Mouse (Mus musculus) forebrain, embryonic 14.5 days (tissue): ENCODE measurements around the gene Ipmk. TPM values are rescaled to one million over a fixed set of nuclear protein-coding genes. Genes with fewer than 3 reads are reported as not detected.

Experiments used
- ATAC-seq: fragments of 200-750 bp; cut with Nextera tagmentation; 2 replicates; pipeline ENCODE4 v1.8.0; 2017; ENCODE audit warnings: mild to moderate bottlenecking, moderate library complexity
- DNase-seq: peaks from one replicate; pipeline ENCODE4 v3.0.0-alpha.2; 2015; ENCODE audit warnings: low spot score
- H3K27ac ChIP-seq: fragments of 300-500 bp; sonication (generic); 2 replicates; pipeline ENCODE4 v1.5.1; 2014; ENCODE audit warnings: low read depth, mild to moderate bottlenecking, control low read depth, low read length, moderate library complexity
- H3K27me3 ChIP-seq: fragments of 300-500 bp; sonication (generic); replicated peaks from 2 replicates; pipeline ENCODE4 v1.6.1; 2014; ENCODE audit warnings: low read length, control low read depth, mixed read lengths; ENCODE audit not compliant: control insufficient read depth, insufficient read depth
- H3K36me3 ChIP-seq: fragments of 300-500 bp; sonication (generic); 2 replicates; pipeline ENCODE4 v1.6.1; 2014; ENCODE audit warnings: low read length, control low read depth; ENCODE audit not compliant: control insufficient read depth, insufficient read depth
- H3K4me1 ChIP-seq: fragments of 300-500 bp; sonication (generic); 2 replicates; pipeline ENCODE4 v1.6.1; 2014; ENCODE audit warnings: antibody characterized with exemption, low read length, control low read depth; ENCODE audit not compliant: control insufficient read depth, insufficient read depth
- H3K4me2 ChIP-seq: fragments of 300-500 bp; sonication (generic); 2 replicates; pipeline ENCODE4 v1.6.1; 2014; ENCODE audit warnings: mild to moderate bottlenecking, control low read depth, low read length
- H3K4me3 ChIP-seq: fragments of 300-500 bp; sonication (generic); 2 replicates; pipeline ENCODE4 v1.5.1; 2014; ENCODE audit warnings: low read depth, low read length, control low read depth
- H3K9ac ChIP-seq: fragments of 300-500 bp; sonication (generic); 2 replicates; pipeline ENCODE4 v1.6.1; 2014; ENCODE audit warnings: mild to moderate bottlenecking, low read length, control low read depth, moderate library complexity
- H3K9me3 ChIP-seq: fragments of 300-500 bp; sonication (generic); replicated peaks from 2 replicates; pipeline ENCODE4 v1.6.1; 2016; ENCODE audit warnings: low read length, control low read depth, mixed read lengths; ENCODE audit not compliant: control insufficient read depth
- WGBS: fragments of 180-500 bp; shearing (Covaris S2); extraction: QIAGEN DNeasy Blood & Tissue Kit; methylation state at CpG from one replicate; pipeline ENCODE4 v1.1.7; 2014; 5-methylcytosine and 5-hydroxymethylcytosine counted together
- polyA plus RNA-seq: library from polyadenylated mRNA; unstranded; fragments of >200 nt; fragmentation: Nextera tagmentation; extraction: Ambion mirVana; gene quantifications from 2 replicates; pipeline ENCODE4 v1.2.1, GENCODE M21; 2014

Ipmk gene
- polyA plus RNA-seq, 1 experiment from 2014 or later: 16.2 TPM

DNA sequence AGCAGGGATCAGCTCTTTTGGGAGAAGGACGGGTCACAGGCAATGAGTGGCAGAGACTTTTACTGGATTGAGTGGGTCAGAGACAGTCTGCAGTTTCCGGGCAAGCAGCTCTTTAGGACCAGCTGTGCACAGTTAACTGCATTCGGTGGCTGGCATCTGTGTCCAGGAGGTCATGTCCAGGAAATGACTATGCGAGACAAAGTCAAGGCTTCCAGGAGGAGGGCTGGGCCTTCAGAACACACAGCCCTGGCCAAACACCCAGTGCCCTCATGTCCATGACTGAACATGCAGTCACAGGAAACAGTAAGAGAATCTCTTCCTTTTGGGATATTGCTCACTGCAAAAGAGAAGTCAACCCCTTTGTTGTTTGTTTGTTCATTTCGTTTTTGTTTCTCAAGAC, 62.4 kb downstream of the Ipmk start:
- H3K27ac ChIP-seq: no peak overlapping the region
- H3K27me3 ChIP-seq: no peaks in the 10 kb centered on the region
- 83% methylated on average over 5 of the region's 5 CpGs for WGBS
- no peak for DNase-seq
- ATAC-seq: no peak
- no peak overlapping the region for H3K4me3 ChIP-seq
- H3K36me3 ChIP-seq: no peaks in the 10 kb centered on the region
- H3K9me3 ChIP-seq: no peaks in the 10 kb centered on the region
- no peak overlapping the region for H3K4me2 ChIP-seq
- H3K9ac ChIP-seq: no peak overlapping the region
- no peaks in the 10 kb centered on the region for H3K4me1 ChIP-seq

DNA sequence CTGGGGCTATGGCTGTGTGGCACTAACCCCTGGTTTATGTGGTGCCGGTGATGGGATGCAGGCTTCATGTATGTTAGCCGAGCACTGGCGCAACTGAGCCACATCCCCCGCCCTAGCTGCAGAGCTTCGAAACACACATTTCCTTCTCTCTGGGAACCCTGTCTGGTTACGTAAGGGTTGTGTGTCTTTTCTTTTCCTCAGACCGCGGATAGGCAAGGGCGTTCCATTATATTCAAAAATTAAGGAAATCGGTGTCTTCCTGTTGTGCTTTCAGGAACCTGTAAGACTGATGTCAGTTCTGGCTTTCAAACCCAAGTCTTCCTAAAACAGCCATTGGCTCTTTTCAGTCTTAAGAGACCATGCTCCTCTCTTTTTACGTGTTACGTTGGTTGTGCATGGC, 65.8 kb downstream of the Ipmk start:
- H3K4me2 ChIP-seq: no peak overlapping the region
- WGBS: 93% methylated on average over 12 of the region's 12 CpGs
- H3K27me3 ChIP-seq: no peaks in the 10 kb centered on the region
- H3K36me3 ChIP-seq: no peaks in the 10 kb centered on the region
- ATAC-seq (no peak), DNase-seq (no peak)
- H3K4me3 ChIP-seq: no peak overlapping the region
- no peaks in the 10 kb centered on the region for H3K9me3 ChIP-seq
- H3K27ac ChIP-seq: no peak overlapping the region
- no peak overlapping the region for H3K9ac ChIP-seq
- H3K4me1 ChIP-seq: no peaks in the 10 kb centered on the region

DNA sequence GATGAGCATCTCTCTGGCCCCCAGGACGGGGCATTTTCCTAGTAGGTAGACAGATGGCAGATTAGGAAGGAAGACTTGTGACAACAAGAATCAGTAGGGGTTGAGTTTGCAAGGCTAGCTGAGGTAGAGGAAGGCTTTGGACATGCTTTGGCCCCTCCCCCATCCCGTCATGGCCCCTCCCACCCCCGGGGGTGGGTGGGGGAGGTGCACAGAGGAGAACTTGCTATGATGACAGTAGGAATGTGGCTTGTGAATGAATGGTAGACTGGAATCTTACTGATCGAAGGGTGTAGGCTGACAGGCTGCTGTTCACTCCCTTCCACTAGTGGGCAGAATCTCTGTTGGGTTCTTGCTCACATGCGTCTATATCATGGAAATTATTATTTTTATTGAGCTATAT, 74.0 kb downstream of the Ipmk start:
- 65% methylated on average over 5 of the region's 5 CpGs for WGBS

DNA sequence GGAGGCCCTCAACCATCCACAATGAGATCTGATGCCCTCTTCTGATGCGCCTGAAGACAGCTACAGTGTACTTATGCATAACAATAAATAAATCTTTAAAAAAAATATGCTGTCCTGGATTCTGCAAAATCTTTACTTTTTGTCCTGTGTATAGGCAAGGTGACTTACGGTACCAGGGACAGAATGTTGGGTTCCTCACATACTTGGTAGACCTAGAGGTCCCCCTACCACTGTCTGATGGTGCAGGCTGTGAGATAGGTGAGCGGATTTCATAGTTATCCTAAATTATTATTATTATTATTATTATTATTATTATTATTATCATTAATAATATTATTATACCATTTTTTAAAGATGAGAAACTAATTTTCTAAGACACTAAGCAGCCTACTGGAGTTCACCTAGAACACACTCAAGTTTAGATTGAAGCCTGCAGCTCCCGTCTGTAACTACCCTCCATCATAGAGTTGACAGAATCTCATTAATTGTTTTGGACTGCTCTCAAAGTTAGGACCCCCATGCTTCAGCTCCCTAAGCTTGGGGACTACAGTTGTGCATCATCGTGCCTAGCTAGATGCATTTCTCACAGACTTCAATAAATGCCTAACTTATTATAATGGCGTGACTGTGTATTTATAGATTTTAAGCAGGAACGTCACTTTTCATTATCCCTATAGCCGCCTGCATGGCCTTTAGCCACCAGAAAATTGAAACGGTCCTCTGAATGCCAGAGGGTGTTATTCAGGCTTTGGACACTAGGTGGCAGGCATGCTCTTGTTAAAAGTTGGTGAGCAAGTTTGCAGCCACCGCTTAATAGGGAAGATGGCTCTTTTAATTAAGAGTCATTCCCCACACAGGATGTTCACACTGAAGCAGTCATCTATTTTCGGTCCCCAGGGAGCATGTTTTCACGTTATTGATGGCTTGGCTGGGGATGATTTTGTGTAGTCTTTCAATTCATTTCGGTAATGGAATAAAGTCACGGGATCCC, 74.8 kb downstream of the Ipmk start:
- Histone ChIP-seq H3K9me3 (no peaks in the 10 kb centered on the region), H3K36me3 (no peaks in the 10 kb centered on the region), H3K27ac (no peak overlapping the region), H3K27me3 (no peaks in the 10 kb centered on the region), H3K4me2 (no peak overlapping the region), H3K9ac (no peak overlapping the region), H3K4me3 (no peak overlapping the region), H3K4me1 (peaks cover 6% of the 10 kb centered on the region; the same call in 1 of the 2 replicates)
- DNase-seq (peak; percentile 88), ATAC-seq (peak; percentile 38; the same call in 1 of the 2 replicates)
- WGBS: 44% methylated on average over 14 of the region's 14 CpGs

More for the DNA sequence above, 74.0 kb downstream of the Ipmk start:
- Histone ChIP-seq H3K27ac (no peak overlapping the region), H3K4me2 (no peak overlapping the region), H3K9me3 (no peaks in the 10 kb centered on the region), H3K4me1 (peaks cover 2% of the 10 kb centered on the region; the same call in 1 of the 2 replicates), H3K4me3 (no peak overlapping the region), H3K36me3 (no peaks in the 10 kb centered on the region), H3K27me3 (no peaks in the 10 kb centered on the region), H3K9ac (no peak overlapping the region)
- ATAC-seq (no peak), DNase-seq (no peak)

DNA sequence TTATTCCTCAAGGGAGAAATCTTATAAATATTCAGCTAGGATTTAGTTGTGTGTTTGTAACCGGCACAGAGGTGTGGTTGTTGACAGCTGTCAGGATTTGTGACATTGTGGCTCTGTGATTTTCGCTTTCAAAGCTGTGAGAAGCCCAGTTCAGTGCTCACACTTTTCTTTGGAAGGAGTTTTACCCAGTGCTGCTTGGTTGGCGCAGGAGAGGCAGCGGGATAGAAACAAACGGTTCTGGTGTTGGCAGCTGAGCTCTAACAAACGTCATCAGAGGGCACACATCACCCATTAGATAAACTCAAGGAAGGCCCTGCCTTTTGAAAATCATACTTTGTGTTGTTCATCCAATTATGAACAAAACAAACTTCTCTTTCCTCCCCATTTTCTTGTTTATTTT, 79.2 kb downstream of the Ipmk start:
- H3K36me3 ChIP-seq: no peaks in the 10 kb centered on the region
- WGBS: 29% methylated on average over 6 of the region's 6 CpGs
- no peak overlapping the region for H3K9ac ChIP-seq
- peaks cover 9% of the 10 kb centered on the region; the same call in 1 of the 2 replicates for H3K4me1 ChIP-seq
- H3K27ac ChIP-seq: no peak overlapping the region
- no peaks in the 10 kb centered on the region for H3K27me3 ChIP-seq
- H3K4me3 ChIP-seq: no peak overlapping the region
- ATAC-seq (peak; percentile 57; the same call in 1 of the 2 replicates), DNase-seq (peak; percentile 71)
- no peaks in the 10 kb centered on the region for H3K9me3 ChIP-seq
- H3K4me2 ChIP-seq: no peak overlapping the region

DNA sequence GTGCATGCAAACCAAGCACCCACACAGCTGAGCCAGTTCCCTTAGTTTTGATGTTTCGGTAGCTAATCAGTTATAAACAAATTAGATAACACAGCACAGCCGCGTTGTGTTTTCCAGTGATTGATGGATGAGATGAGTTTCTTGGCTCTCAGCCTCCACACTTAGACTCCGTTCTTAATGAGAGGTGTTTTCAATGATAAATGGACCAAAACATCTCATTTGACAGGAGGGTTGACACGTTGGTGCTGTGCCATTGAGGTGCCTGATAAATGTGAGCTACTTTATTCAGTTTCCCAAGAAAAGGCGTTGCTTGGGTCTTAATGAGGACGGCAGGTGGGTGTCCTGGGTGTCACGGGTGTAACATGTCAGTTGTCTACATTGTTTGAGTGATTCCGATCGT, 79.8 kb downstream of the Ipmk start:
- Histone ChIP-seq H3K27ac (no peak overlapping the region), H3K9ac (no peak overlapping the region)

DNA sequence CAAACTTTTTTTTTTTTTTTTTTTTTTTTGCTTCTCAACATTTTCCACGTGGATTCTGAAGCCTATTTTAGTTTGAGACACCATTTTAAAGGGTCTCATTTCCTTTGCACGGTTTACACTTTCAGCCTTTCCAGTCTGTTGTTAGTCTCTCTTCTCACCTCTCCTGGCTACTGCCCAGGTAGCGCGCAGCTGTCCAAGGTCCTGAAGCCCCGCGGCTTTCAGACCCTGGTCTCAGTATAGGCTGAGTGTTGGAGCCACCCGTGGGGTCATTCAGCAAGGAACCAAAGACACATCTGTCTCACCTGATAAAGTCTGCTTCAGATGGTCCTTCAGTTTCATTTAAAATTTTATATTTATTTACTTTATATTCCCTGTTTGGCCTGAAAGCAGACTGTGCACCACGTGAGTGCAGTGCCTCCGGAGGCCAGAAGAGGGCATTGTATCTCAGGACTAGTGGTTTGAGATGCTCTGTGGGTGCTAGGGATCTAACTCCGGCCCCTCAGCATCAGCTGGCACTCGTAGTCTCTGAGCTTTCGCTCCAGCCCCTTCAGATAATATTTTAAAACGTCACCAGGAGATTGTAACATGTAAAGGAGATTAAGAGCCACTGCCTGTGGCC, 80.8 kb downstream of the Ipmk start:
- Histone ChIP-seq H3K27me3 (no peaks in the 10 kb centered on the region), H3K4me2 (no peak overlapping the region), H3K4me3 (no peak overlapping the region), H3K27ac (no peak overlapping the region), H3K9me3 (no peaks in the 10 kb centered on the region), H3K4me1 (peaks cover 9% of the 10 kb centered on the region; the same call in 1 of the 2 replicates), H3K9ac (no peak overlapping the region), H3K36me3 (no peaks in the 10 kb centered on the region)
- 63% methylated on average over 13 of the region's 13 CpGs for WGBS
- ATAC-seq (no peak), DNase-seq (no peak)

More for the DNA sequence above, 79.8 kb downstream of the Ipmk start:
- Histone ChIP-seq H3K9me3 (no peaks in the 10 kb centered on the region), H3K27me3 (no peaks in the 10 kb centered on the region), H3K4me2 (no peak overlapping the region), H3K4me1 (peaks cover 9% of the 10 kb centered on the region; the same call in 1 of the 2 replicates), H3K4me3 (no peak overlapping the region), H3K36me3 (no peaks in the 10 kb centered on the region)
- DNase-seq (peak; percentile 52), ATAC-seq (peak; percentile 25; the same call in 1 of the 2 replicates)
- 39% methylated on average over 10 of the region's 10 CpGs for WGBS

DNA sequence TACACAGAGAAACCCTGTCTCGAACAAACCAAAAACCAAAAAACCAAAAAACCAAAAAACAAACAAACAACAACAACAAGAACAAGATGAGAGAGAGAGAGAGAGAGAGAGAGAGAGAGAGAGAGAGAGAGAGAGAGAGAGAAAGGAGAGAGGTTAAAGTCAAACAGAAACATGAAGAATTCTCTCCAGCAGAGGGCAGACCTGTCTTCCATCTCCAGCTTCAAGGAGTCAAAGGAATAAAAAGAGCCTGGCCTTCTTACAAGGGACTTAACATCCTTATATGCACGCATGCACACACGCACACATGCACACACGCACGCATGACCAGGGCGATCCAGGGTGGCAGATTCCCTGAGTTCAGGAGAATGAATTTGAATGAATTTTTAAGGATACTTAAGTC, 83.1 kb downstream of the Ipmk start:
- Histone ChIP-seq H3K27ac (no peak overlapping the region), H3K27me3 (no peaks in the 10 kb centered on the region), H3K9me3 (no peaks in the 10 kb centered on the region), H3K9ac (no peak overlapping the region), H3K36me3 (no peaks in the 10 kb centered on the region), H3K4me3 (no peak overlapping the region), H3K4me2 (no peak overlapping the region), H3K4me1 (peaks cover 9% of the 10 kb centered on the region; the same call in 1 of the 2 replicates)
- DNase-seq (no peak), ATAC-seq (no peak)
- 86% methylated on average over 6 of the region's 6 CpGs for WGBS

DNA sequence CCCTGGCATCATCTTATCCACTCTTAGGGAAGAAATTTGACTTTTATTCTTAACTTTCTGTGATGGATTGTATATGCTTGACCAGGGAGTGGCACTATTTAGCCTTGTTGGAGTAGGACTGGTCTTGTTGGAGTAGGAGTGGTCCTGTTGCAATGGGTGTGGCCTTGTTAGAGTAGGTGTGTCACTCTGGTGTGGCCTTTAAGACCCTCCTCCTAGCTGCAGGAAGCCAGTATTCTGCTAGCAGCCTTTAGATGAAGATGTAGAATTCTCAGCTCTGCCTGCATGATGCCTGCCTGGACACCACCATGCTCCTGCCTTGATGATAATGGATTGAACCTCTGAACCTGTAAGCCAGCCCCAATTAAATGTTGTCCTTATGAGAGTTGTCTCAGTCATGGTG, 95.5 kb downstream of the Ipmk start:
- H3K4me3 ChIP-seq: no peak overlapping the region
- ATAC-seq: no peak
- no peaks in the 10 kb centered on the region for H3K36me3 ChIP-seq
- no peaks in the 10 kb centered on the region for H3K9me3 ChIP-seq
- no peak overlapping the region for H3K27ac ChIP-seq
- H3K9ac ChIP-seq: no peak overlapping the region
- H3K4me1 ChIP-seq: no peaks in the 10 kb centered on the region
- no peak overlapping the region for H3K4me2 ChIP-seq
- no peaks in the 10 kb centered on the region for H3K27me3 ChIP-seq
- DNase-seq: no peak
